Mouse (Mus musculus): ENCODE data around the gene Map2k7.

DNA sequence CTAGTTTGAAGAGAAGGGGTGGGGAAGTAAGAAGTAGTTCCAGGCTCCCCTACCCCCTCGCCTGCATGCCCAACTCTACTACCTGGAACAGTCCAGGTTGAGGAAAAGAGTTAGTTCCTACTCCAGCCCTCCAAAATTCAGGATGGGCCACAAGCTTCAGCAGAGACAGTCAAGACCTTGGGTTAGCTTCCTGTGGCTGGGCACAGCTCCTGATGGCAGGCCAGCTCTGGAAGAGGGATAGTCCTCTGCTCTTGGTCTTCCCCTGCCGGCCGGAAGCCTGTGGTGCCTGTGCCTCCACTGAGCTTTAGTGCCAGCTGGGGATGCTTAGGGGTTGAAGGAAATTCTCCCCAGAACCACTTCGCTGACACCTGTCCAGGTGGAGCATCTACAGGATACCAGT lies 12.2 kb upstream of the Map2k7 start:
- TF ChIP-seq CTCF (IDR thresholded peaks at IDR 0.05) (no peak), POLR2A (IDR thresholded peaks at IDR 0.05; ENCODE audit: insufficient read depth, low read depth, low read length) (no peak)
